Mouse (Mus musculus): ENCODE data around the gene Plekhj1.

DNA sequence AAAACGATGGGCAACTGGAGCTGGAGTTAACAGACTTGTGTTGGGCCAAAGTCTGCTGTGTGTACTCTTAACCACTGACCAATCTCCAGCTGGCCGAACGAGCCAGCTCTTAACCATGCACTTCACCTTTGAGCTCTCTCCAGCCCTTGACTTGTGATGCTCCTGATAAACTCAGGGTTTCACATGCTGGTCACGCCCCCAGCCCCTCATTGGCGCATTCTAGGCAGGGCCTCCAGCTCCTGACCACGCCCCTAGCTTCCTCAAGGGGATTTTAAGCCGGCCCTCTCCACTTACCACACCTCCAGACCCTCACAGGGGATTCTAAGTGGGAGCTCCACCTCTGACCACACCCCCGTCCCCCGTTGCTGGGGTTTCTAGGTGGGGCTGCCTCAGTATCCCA lies 32.7 kb upstream of the Plekhj1 start:
- TF ChIP-seq CTCF (IDR thresholded peaks at IDR 0.05; ENCODE audit: low read depth, low read length) (no peak), POLR2A (IDR thresholded peaks at IDR 0.05; ENCODE audit: extremely low read depth, insufficient read depth, low read length) (no peak)
